In genomic region chr9:109932756-109933375, GRCm38 (mm10) we compare ENCODE assay signal across 8 mouse cellular contexts. TPM values are rescaled to one million over a fixed set of nuclear protein-coding genes. Genes with fewer than 3 reads are reported as not detected.
DNase-seq lines count a peak whose midpoint lies in the region; ATAC-seq and TF ChIP-seq lines count a peak whose summit lies in the region.

No protein-coding gene starts in this region.

- peaks cover 27% of the 10 kb centered on the region for H3K27me3 ChIP-seq in megakaryocyte, embryonic 14.5 days (replicated peaks)
- no peaks in the 10 kb centered on the region for H3K27me3 ChIP-seq in kidney, adult 2 months (replicated peaks; ENCODE audit: control insufficient read depth, insufficient read depth, low read length)
- H3K27me3 ChIP-seq in limb, embryonic 14.5 days (ENCODE audit: control insufficient read depth, insufficient read depth, low read length) = no peaks in the 10 kb centered on the region
- H3K27me3 ChIP-seq in myocyte (ENCODE audit: control insufficient read depth, insufficient read depth, insufficient read length) = no peaks in the 10 kb centered on the region
- no peaks in the 10 kb centered on the region for H3K27me3 ChIP-seq in testis, adult 2 months (ENCODE audit: control insufficient read depth, insufficient read depth, low read length)

- no peak for TF ChIP-seq POLR2A in kidney, adult 2 months (IDR thresholded peaks at IDR 0.05; ENCODE audit: low read depth, low read length)
- TF ChIP-seq POLR2A in limb, embryonic 14.5 days (IDR thresholded peaks at IDR 0.05; ENCODE audit: borderline replicate concordance, extremely low read depth, insufficient read depth, insufficient read length) = no peak
- peak; percentile 60 for TF ChIP-seq POLR2A in myocyte (IDR thresholded peaks at IDR 0.05; ENCODE audit: insufficient read length, low read depth)
- TF ChIP-seq POLR2A in testis, adult 2 months (IDR thresholded peaks at IDR 0.05; ENCODE audit: control insufficient read depth, low read depth, low read length) = no peak

- H3K79me2 ChIP-seq in myocyte (ENCODE audit: control insufficient read depth, insufficient read depth) = peaks cover 57% of the 10 kb centered on the region

- H3K36me3 ChIP-seq in megakaryocyte, embryonic 14.5 days (replicated peaks; ENCODE audit: low read length) = no peaks in the 10 kb centered on the region
- no peaks in the 10 kb centered on the region for H3K36me3 ChIP-seq in kidney, adult 2 months (ENCODE audit: control insufficient read depth, insufficient read depth, low read length)
- no peaks in the 10 kb centered on the region for H3K36me3 ChIP-seq in limb, embryonic 14.5 days (ENCODE audit: control insufficient read depth, insufficient read depth, low read length)
- H3K36me3 ChIP-seq in myocyte (ENCODE audit: control insufficient read depth, insufficient read depth) = no peaks in the 10 kb centered on the region
- H3K36me3 ChIP-seq in testis, adult 2 months (ENCODE audit: control insufficient read depth, insufficient read depth, low read length) = no peaks in the 10 kb centered on the region

- H3K27ac ChIP-seq in kidney, adult 2 months (ENCODE audit: insufficient read depth, low read depth, low read length) = peak overlapping the region; percentile 88; the same call in 1 of the 2 replicates
- H3K27ac ChIP-seq in limb, embryonic 14.5 days (replicated peaks; ENCODE audit: low read depth, low read length) = peak overlapping the region; percentile 93
- peak overlapping the region; percentile 97 for H3K27ac ChIP-seq in testis, adult 2 months (ENCODE audit: control insufficient read depth, insufficient read depth, low read depth, low read length)

- peaks cover 16% of the 10 kb centered on the region for H3K4me1 ChIP-seq in megakaryocyte, embryonic 14.5 days
- no peaks in the 10 kb centered on the region for H3K4me1 ChIP-seq in kidney, adult 2 months (ENCODE audit: control insufficient read depth, insufficient read depth, low read length)
- peaks cover 9% of the 10 kb centered on the region for H3K4me1 ChIP-seq in limb, embryonic 14.5 days (ENCODE audit: control insufficient read depth, insufficient read depth, low read length)
- peaks cover 10% of the 10 kb centered on the region for H3K4me1 ChIP-seq in testis, adult 2 months (ENCODE audit: control insufficient read depth, insufficient read depth, low read length)

- DNase-seq in embryo, embryonic 9.5 days (ENCODE audit: extremely low spot score) = peak; percentile 53
- DNase-seq in heart, adult 11 months = peak; percentile 97
- peak; percentile 53 for DNase-seq in kidney, adult 2 months
- peak; percentile 62 for DNase-seq in limb, embryonic 14.5 days (ENCODE audit: low spot score)

- peak overlapping the region; percentile 99 for H3ac ChIP-seq in myocyte (ENCODE audit: control insufficient read depth, insufficient read length)

- H3K9ac ChIP-seq in limb, embryonic 14.5 days (ENCODE audit: low read depth, low read length, severe bottlenecking) = peak overlapping the region; percentile 81

- peak overlapping the region; percentile 60 for H3K4me2 ChIP-seq in limb, embryonic 14.5 days (replicated peaks; ENCODE audit: low read depth, low read length, severe bottlenecking)
- peak overlapping the region; percentile 67 for H3K4me2 ChIP-seq in myocyte (ENCODE audit: low read depth)

- WGBS in kidney, adult 2 months = 5% methylated on average over 12 of the region's 12 CpGs
- WGBS in limb, embryonic 14.5 days = 3% methylated on average over 12 of the region's 12 CpGs

- H3K9me3 ChIP-seq in megakaryocyte, embryonic 14.5 days = no peaks in the 10 kb centered on the region
- no peaks in the 10 kb centered on the region for H3K9me3 ChIP-seq in limb, embryonic 14.5 days (ENCODE audit: control insufficient read depth, low read length)

- 0 out of 2 replicates have a peak, but pooled peaks have one; percentile 8 for TF ChIP-seq CTCF in kidney, adult 2 months (conservative IDR thresholded peaks at IDR 0.05; ENCODE audit: insufficient read depth, insufficient read length, low read depth, low read length)
- TF ChIP-seq CTCF in testis, adult 2 months (IDR thresholded peaks at IDR 0.05; ENCODE audit: control insufficient read depth, insufficient read depth, insufficient replicate concordance, low read depth, low read length) = no peak

- ATAC-seq in megakaryocyte, adult 5-6 weeks (ENCODE audit: poor library complexity, severe bottlenecking) = no peak
- peak; percentile 2 for ATAC-seq in limb, embryonic 14.5 days (ENCODE audit: low FRiP score, low read depth)

- H3K4me3 ChIP-seq in megakaryocyte, embryonic 14.5 days (replicated peaks) = peak overlapping the region; percentile 93
- peak overlapping the region; percentile 98 for H3K4me3 ChIP-seq in kidney, adult 2 months (ENCODE audit: insufficient read depth, low read depth, low read length)
- peak overlapping the region; percentile 83 for H3K4me3 ChIP-seq in limb, embryonic 14.5 days (replicated peaks; ENCODE audit: low read length)
- peak overlapping the region; percentile 97 for H3K4me3 ChIP-seq in myocyte
- H3K4me3 ChIP-seq in testis, adult 2 months (ENCODE audit: control insufficient read depth, low read depth, low read length) = peak overlapping the region; percentile 89

TF ChIP-seq in myocyte, 11 proteins besides CTCF, POLR2A, EP300 and RAD21:
- no peak for TF ChIP-seq MAX (IDR thresholded peaks at IDR 0.05; ENCODE audit: low read depth)
- peak; percentile 78 for TF ChIP-seq POLR2AphosphoS2 (IDR thresholded peaks at IDR 0.05; ENCODE audit: insufficient read length, low read depth)
- TF ChIP-seq USF1 (IDR thresholded peaks at IDR 0.05; ENCODE audit: low read depth) = no peak
- peak; percentile 27 to 76 (median 54) for TF ChIP-seq MYOD1 (IDR thresholded peaks at IDR 0.05; ENCODE audit: control insufficient read depth in 1 of 3, insufficient read length in 2 of 3, low read depth in 2 of 3)
- TF ChIP-seq CEBPB (IDR thresholded peaks at IDR 0.05; ENCODE audit: insufficient read depth, poor library complexity, severe bottlenecking) = peak; percentile 62; the same call in 1 of the 2 replicates
- no peak for TF ChIP-seq E2F4 (IDR thresholded peaks at IDR 0.05; ENCODE audit: insufficient read depth)
- TF ChIP-seq TCF12 (IDR thresholded peaks at IDR 0.05; ENCODE audit: insufficient read depth, poor library complexity, severe bottlenecking) = no peak
- no peak for TF ChIP-seq TCF3 (IDR thresholded peaks at IDR 0.05; ENCODE audit: insufficient read length, low read depth)
- peak; percentile 12 to 58 (median 56) for TF ChIP-seq MYOG (IDR thresholded peaks at IDR 0.05; ENCODE audit: control insufficient read depth in 1 of 3, insufficient read depth in 1 of 3, insufficient read length in 2 of 3, low read depth in 2 of 3)
- TF ChIP-seq REST (IDR thresholded peaks at IDR 0.05; ENCODE audit: insufficient read depth, insufficient read length) = no peak

RNA-seq across cellular contexts. Expression of gene Map4, which starts 1.6 kb away (rescaled TPM):
- 13.9 and 22.7 TPM in 2 replicates for polyA plus RNA-seq in megakaryocyte, embryonic 14.5 days (2012; ENCODE audit: insufficient read depth, low replicate concordance)
- total RNA-seq in megakaryocyte, adult 5-6 weeks (2015) = 74.3 and 82.8 TPM in 2 replicates
- total RNA-seq in megakaryocyte, adult 5-6 weeks (2017) = 50.0 and 55.3 TPM in 2 replicates
- 99.0 and 107 TPM in 2 replicates for polyA plus RNA-seq in kidney, adult 2 months (2012; rRNA removed)
- polyA plus RNA-seq in limb, embryonic 14.5 days (2012; rRNA removed) = 161 and 220 TPM in 2 replicates
- 76.1 and 76.6 TPM in 2 replicates for polyA plus RNA-seq in limb, embryonic 14.5 days (2014; fragmentation: Nextera tagmentation; extraction: Ambion mirVana)
- 246 TPM for polyA plus RNA-seq in myocyte (2012; fragmentation: generic; extraction: Trizol)
- 282 and 295 TPM in 2 replicates for polyA plus RNA-seq in testis, adult 2 months (2012; rRNA removed)

RNA-seq across cellular contexts. Expression of gene Cdc25a, which starts 57.5 kb away (rescaled TPM):
- 13.7 and 15.0 TPM in 2 replicates for polyA plus RNA-seq in megakaryocyte, embryonic 14.5 days (2012; ENCODE audit: insufficient read depth, low replicate concordance)
- 12.7 and 13.5 TPM in 2 replicates for total RNA-seq in megakaryocyte, adult 5-6 weeks (2015)
- 17.3 and 21.2 TPM in 2 replicates for total RNA-seq in megakaryocyte, adult 5-6 weeks (2017)
- polyA plus RNA-seq in kidney, adult 2 months (2012; rRNA removed) = 3.2 and 4.3 TPM in 2 replicates
- polyA plus RNA-seq in limb, embryonic 14.5 days (2012; rRNA removed) = 24.8 and 26.1 TPM in 2 replicates
- 26.8 and 29.4 TPM in 2 replicates for polyA plus RNA-seq in limb, embryonic 14.5 days (2014; fragmentation: Nextera tagmentation; extraction: Ambion mirVana)
- 6.1 TPM for polyA plus RNA-seq in myocyte (2012; fragmentation: generic; extraction: Trizol)
- polyA plus RNA-seq in testis, adult 2 months (2012; rRNA removed) = 25.1 and 26.0 TPM in 2 replicates
